Mouse (Mus musculus) WW6 (cell line): Measurements from ENCODE around the gene Smpd1.

Experiments used
- DNase-seq: peaks from one replicate; pipeline ENCODE4 v3.0.0-alpha.2; 2013; ENCODE audit warnings: low read depth, low spot score

The Smpd1 gene

GRCm38 (mm10) chr7:105554212-105554942, at the start of gene Smpd1:
Smpd1 (plus strand) TSS chr7:105554360.
- peak; percentile 40 for DNase-seq

- no peak for DNase-seq
Observed at GRCm38 (mm10) chr7:105507257-105507656, 46.9 kb upstream of the Smpd1 start.

GRCm38 (mm10) chr7:105510143-105510542, 44.0 kb upstream of the Smpd1 start:
- no peak for DNase-seq

GRCm38 (mm10) chr7:105513845-105514291, 40.3 kb upstream of the Smpd1 start:
- DNase-seq, result no peak

GRCm38 (mm10) chr7:105514561-105514960, 39.6 kb upstream of the Smpd1 start:
- DNase-seq, result no peak

- DNase-seq, result peak; percentile 52
Observed at GRCm38 (mm10) chr7:105515178-105515577, 39.0 kb upstream of the Smpd1 start.

GRCm38 (mm10) chr7:105516669-105517360, 37.3 kb upstream of the Smpd1 start:
- no peak for DNase-seq

- DNase-seq, result no peak
Observed at GRCm38 (mm10) chr7:105519336-105519735, 34.8 kb upstream of the Smpd1 start.

- DNase-seq, result no peak
Observed at GRCm38 (mm10) chr7:105519771-105520170, 34.4 kb upstream of the Smpd1 start.

- DNase-seq, result no peak
Observed at GRCm38 (mm10) chr7:105520201-105520600, 34.0 kb upstream of the Smpd1 start.

GRCm38 (mm10) chr7:105524222-105524621, 29.9 kb upstream of the Smpd1 start:
- no peak for DNase-seq

GRCm38 (mm10) chr7:105527306-105527937, 26.7 kb upstream of the Smpd1 start:
- DNase-seq, result no peak

- DNase-seq, result no peak
Observed at GRCm38 (mm10) chr7:105528094-105528493, 26.1 kb upstream of the Smpd1 start.

GRCm38 (mm10) chr7:105534162-105534561, 20.0 kb upstream of the Smpd1 start:
- no peak for DNase-seq

- DNase-seq, result no peak
Observed at GRCm38 (mm10) chr7:105545986-105546385, 8.2 kb upstream of the Smpd1 start.

- DNase-seq, result no peak
Observed at GRCm38 (mm10) chr7:105547970-105548369, 6.2 kb upstream of the Smpd1 start.

GRCm38 (mm10) chr7:105549035-105549434, 5.1 kb upstream of the Smpd1 start:
- no peak for DNase-seq

GRCm38 (mm10) chr7:105553456-105554211, 526 bp upstream of the Smpd1 start:
- no peak for DNase-seq

GRCm38 (mm10) chr7:105555571-105555970, 1.4 kb downstream of the Smpd1 start:
- DNase-seq, result no peak

- no peak for DNase-seq
Observed at GRCm38 (mm10) chr7:105556406-105556805, 2.2 kb downstream of the Smpd1 start.

- no peak for DNase-seq
Observed at GRCm38 (mm10) chr7:105557671-105558070, 3.5 kb downstream of the Smpd1 start.

GRCm38 (mm10) chr7:105559016-105559415, 4.9 kb downstream of the Smpd1 start:
- no peak for DNase-seq
